Mouse (Mus musculus): Measurements from ENCODE around the gene Grik2.

GRCm38 (mm10) chr10:49573514-49573913 is 215.1 kb downstream of the Grik2 start:
- TF ChIP-seq MAFK (IDR thresholded peaks at IDR 0.05; ENCODE audit: insufficient read depth, low read depth, low read length): no peak
- TF ChIP-seq CHD2 (IDR thresholded peaks at IDR 0.05; ENCODE audit: low read depth, low read length): no peak
- TF ChIP-seq ZNF384 (IDR thresholded peaks at IDR 0.05; ENCODE audit: low read depth, low read length): no peak
- no peak for TF ChIP-seq ZC3H11A (IDR thresholded peaks at IDR 0.05; ENCODE audit: borderline replicate concordance, low read depth, low read length)
- TF ChIP-seq HCFC1 (IDR thresholded peaks at IDR 0.05; ENCODE audit: borderline replicate concordance, insufficient read depth, low read length): no peak
